Mouse (Mus musculus): ENCODE measurements at regions not wholly inside any gene's neighbourhood (a gene's known extent, or its start where the extent isn't known, plus 50 kb on each side); places are given as distances from the start of the nearest gene placed in this dataset.

DNA sequence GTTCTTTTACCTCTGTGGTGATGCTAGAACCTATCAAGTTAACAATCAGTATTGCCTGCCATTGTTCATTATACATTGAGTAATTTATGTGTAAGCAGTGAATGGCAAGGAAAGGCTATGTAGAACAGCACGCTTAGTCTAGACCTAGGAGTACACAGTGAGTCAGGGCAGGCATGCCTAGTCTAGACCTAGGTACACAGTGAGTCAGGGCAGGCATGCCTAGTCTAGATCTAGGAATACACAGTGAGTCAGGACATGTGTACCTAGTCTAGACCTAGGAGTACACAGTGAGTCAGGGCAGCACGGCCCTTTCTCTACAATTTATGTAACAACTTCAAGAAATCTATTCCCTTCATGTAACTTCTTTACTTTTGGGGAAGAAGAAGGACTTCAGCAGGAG is 347.2 kb downstream of the Tmem232 start:
- in situ Hi-C loops (cut with MseI, MboI): no loop called here

DNA sequence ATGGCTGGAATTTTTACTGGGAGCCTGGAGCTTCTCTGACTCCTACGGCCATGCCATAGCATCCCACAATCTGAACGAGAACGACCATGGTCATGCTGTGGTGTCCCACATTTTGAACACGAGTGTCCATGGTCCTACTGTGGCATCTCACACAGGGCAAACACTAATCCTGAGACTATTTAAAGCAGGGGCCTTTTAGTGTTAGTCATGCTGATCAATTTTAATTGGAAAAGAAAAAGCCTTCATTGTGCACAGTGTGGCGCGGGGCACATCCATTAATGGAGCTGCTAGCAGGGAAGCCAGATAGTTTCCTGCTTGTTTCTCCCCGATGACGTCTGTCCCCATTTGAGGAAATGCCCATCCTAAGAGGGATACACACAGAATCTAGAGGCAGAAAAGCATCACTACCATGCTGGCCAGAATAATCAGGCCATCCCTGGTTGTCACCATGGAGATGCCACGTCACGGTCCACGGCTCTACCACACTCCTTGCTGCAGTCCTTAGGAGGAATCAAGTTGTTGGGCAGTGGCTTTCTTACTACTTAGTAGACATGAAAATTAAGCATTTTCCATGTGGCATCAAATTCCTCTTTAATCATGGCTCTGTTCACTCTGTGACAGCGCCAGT is 348.0 kb downstream of the Tmem232 start:
- in situ Hi-C loops (cut with MseI, MboI): no loop called here

DNA sequence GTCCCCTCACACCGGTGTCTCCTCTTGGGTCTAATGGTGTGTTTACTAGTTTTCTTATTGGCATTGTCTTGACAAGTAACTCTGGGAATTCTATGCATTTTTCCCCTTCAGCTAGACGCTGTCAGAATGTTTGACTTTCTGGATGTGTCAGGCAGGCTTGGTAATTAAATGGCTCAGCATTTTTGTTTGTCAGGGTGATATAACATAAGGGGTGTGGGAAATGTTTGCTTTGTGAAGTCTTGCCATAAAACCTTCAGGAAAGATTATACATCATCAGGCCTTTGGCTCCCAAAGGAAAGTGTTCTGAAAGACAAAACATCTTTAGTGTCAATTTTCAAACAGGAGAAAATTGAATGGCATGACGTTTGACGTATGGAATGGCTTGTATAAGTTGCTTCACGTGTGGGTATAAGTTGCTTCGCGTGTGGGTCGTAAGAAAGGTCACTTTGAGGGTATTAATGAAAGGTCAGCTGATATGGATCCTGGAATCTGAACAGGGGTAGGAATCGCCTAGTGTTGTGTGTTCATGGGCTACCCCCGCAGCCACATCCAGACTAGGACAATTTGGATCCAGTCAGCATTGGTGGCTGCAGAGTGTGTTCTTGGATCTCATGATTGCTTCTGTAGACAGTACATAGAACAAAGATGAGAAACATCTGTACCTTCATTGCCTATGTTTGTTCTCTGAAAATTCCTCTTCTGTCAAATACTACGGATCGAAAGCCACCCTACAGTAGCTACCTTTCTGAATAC is 349.6 kb downstream of the Tmem232 start:
- in situ Hi-C loops (cut with MseI, MboI): no loop called here

DNA sequence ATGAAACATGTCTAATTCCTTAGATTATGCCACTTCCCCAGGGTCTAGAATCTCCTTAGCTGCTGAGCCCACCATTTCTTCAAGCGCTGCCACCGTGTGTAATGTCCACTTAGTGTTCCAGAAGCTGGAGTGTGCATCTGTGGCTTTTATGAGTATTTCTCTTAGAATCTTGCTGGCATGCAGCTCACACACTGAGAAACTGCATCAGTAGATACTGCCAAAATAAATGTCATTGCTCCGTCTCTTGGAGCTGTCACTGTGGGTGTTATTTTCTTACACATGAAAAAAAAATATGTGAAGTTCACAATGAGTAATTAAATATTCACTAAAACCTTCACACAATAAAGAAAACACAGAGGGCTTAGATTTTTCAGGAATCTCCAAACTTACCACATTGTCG is 345.3 kb upstream of the 4930583I09Rik start:
- in situ Hi-C loops (cut with MseI, MboI): no loop called here

DNA sequence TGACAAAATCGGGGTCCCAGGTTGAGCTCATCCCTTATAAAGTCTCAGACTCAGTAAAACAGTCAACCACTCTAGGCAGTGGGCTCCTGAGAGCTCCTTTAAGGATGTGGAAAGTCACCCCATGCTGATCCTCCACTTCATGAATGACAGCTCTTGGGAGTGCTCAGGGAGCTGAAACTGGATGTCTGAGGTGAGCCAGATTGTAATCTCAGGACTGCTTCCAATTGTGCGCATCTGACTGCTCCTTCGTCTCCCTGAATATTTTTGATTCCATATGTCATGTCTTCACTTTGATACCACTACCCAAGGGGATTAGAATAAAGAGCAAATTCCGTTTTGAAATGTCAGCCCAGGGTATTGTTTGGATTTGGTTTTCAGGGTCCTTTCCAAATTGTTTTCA is 339.9 kb upstream of the 4930583I09Rik start:
- in situ Hi-C loops (cut with MseI, MboI): no loop called here

GRCm38 (mm10) chr17:65174114-65174513 is 338.2 kb upstream of the 4930583I09Rik start:
- in situ Hi-C loops (cut with MseI, MboI): no loop called here

GRCm38 (mm10) chr17:65173236-65173635 is 337.4 kb upstream of the 4930583I09Rik start:
- in situ Hi-C loops (cut with MseI, MboI): no loop called here

- in situ Hi-C loops (cut with MseI, MboI): no loop called here
These were observed 334.8 kb upstream of the 4930583I09Rik start for GRCm38 (mm10) chr17:65170691-65171090.

DNA sequence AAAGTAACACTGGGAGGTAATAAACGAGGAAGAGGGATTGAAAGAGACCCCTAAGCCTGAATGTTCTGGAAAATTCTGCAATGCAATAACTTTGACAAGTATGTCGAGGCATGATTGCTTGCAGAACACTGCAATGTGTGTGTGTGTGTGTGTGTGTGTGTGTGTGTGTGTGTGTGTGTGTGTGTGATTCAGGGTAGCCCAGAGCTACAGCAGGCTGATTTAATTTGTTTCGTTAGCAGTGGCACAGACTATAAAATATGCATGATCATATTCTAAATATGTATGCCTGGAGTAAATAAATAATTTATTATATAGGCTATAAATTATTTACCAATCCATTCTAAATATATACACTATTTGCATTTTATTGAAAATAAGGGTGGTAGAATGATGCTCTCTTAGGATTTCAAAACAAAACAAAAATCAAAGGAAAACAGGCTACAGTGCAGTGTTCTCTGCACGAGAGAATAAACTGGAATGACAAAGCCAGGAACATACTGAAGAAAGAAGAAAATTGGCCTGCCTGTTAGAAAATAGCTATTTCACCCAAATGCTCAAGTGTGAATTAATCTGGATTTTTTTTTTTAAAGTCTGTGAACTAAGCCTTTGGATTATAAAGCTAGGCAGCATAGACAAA is 334.2 kb upstream of the 4930583I09Rik start:
- in situ Hi-C loops (cut with MseI, MboI): no loop called here

DNA sequence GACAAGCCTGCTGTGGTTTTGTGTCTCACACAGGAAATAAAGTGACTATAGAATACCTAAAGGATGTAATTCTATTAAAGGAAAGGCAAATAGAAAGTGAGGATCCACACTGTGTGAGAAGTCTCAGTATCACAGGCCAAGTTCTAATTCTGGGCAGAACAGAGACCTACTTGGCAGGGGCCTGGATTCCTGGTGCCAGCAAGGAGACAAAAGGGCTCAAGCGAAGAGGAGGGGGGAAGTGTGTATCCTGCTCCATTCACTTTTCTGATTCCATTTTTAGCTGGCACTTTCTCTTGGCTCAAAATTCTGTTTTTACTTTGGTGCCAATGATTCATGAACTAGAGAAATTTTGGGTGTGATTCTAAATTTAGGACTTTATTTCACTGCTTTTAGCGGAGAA is 310.5 kb upstream of the 4930583I09Rik start:
- in situ Hi-C loops (cut with MseI, MboI): no loop called here

- in situ Hi-C loops (cut with MseI, MboI): no loop called here
These were observed 278.8 kb upstream of the 4930583I09Rik start for GRCm38 (mm10) chr17:65114651-65115050.

GRCm38 (mm10) chr17:65113121-65113520 is 277.2 kb upstream of the 4930583I09Rik start:
- in situ Hi-C loops (cut with MseI, MboI): no loop called here

- in situ Hi-C loops (cut with MseI, MboI): no loop called here
These were observed 269.8 kb upstream of the 4930583I09Rik start for GRCm38 (mm10) chr17:65105622-65106021.

DNA sequence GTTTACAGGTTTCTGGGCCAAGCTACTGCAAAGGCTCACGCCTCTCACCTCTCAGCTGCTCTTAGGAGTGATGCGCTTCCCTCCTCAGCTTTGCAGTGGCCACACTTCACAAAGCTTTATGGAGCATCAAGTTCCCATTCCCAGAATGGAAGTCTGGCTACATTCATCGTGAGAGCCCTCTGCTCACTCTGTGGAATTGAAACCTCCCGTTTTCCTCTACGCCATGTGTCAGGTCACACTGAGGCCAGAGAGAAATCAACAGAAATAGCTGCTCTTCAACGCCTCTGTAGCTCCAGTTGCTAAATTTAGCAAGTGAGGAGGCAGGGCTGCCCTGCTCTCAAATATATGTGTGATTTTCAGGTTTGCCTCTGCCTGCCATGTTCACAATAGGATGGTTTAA is 265.3 kb upstream of the 4930583I09Rik start:
- in situ Hi-C loops (cut with MseI, MboI): no loop called here

DNA sequence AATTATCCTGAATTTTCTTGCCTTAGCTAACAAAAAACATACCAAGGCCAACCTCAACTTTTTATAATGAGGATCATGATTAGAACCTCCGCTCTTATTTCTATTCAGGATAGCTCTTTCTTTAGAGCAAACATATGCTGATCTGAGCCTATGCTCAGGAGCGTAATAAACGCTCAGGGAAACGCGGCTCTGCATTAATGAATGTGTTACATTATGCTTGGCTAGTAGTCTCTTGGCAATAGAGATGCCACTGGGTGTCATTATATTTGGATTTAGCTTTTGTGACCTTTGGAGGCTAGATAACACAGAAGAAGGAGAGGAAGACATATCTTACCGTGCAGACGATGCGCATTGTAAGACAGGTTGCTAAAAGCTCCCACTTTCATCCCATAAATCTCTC is 246.4 kb upstream of the 4930583I09Rik start:
- in situ Hi-C loops (cut with MseI, MboI): no loop called here

DNA sequence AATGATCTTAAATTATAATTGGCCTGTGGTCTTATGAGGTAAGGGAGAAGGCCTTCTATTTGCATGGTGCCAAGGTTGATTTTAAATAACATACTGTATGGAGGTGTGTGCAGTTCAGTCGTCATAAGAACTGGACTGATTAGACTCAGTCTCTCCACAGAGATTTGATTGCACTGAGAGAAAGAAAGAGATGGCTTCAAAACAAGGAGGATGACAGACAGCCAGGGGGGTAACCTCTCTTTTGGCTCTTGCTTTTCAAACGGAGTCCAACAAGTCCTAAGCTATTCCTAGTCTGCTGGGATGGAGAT is 245.9 kb upstream of the 4930583I09Rik start:
- in situ Hi-C loops (cut with MseI, MboI): no loop called here

DNA sequence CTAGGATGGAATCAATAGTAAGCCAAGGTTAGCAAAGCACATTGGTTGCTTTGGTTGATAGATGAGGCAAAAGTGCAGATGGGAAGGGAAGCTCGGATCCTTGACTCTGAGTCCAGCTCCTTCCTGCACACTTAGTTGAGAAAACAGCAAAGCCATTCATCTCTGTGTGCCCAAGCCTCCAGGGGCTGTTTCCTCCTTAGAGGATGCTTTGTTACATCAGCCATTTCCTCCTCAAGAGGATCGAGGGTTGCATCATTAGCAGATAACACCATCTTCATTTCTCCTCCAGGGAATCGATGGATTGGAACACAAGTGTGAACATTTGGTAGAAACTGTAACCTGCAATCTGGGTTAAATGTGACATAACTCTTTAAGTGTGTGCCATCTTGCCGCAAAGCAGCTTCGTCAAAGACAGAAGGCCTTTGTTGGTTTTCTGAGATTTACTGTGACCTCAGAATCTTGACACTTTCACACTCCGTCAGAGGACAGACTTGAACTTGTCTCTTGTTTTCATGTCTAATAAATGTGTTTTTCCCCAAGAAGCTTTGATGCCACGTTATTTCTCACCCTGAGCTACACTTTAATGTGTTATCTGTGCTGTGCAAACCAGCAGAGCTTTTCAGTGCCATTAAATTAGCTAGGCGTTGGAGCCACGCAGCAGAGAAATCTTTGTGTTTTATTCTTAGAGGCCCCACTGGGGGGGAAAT is 245.4 kb upstream of the 4930583I09Rik start:
- in situ Hi-C loops (cut with MseI, MboI): no loop called here

DNA sequence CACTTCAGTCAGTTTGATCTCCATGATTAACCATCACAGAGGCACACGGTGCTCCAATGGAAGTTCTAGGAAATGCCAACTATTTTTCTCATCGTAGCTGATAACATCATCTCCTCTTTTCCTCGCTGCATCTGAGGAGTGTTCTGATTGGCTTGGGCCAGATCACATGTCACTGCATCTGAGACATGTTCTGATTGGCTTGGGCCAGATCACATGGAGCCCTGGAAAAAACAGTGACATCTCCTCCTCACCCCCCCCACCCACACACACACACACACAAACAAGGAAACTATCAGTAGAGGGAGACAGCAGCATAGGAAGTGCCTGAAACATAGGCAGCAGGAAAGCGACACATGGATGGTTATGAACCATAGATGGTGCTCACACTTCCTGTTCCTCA is 239.0 kb upstream of the 4930583I09Rik start:
- in situ Hi-C loops (cut with MseI, MboI): loop anchor here in 1 of 2 experiments (10.0 kb wide), 1 partner anchor 250 kb away; no protein-coding TSS in a partner anchor

DNA sequence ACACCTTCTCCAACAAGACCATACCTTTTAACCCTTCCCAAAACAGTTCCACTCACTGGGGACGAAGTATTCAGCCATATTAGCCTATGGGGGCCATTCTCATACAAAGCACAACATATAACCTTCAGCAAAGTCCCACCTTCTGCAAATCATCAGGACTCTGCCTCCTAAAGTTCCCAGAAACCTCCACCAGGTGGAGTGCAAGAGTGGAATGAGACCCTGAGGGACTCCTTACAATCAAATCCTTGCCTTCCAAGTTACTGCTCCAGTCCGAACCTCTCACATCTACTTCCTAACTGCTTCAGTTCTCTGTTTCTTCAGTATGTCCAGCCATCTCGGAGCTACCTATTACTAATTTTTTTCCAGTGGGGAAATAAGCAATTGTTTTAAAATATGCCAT is 235.2 kb upstream of the 4930583I09Rik start:
- in situ Hi-C loops (cut with MseI, MboI): loop anchor here in 1 of 2 experiments (10.0 kb wide), 1 partner anchor 254 kb away; no protein-coding TSS in a partner anchor

DNA sequence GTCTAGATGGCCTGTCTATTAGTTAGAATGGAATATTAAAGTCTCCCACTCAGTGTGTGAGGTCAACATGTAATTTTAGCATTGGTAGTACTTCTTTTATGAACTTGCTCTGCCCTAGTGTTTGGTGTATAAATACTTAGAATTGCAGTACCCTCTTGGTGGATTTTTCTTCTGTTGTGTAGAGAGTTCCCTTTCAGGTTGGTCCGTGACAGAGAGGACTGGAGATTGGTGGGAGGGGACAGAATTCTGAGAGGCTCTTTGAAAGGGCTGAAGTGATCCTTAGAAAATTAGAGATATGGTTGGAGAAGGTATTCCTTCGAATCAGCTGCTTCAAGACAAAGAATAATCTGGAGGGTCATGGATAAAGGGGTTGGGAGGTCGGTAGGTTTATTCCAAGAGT is 230.3 kb upstream of the 4930583I09Rik start:
- in situ Hi-C loops (cut with MseI, MboI): no loop called here

DNA sequence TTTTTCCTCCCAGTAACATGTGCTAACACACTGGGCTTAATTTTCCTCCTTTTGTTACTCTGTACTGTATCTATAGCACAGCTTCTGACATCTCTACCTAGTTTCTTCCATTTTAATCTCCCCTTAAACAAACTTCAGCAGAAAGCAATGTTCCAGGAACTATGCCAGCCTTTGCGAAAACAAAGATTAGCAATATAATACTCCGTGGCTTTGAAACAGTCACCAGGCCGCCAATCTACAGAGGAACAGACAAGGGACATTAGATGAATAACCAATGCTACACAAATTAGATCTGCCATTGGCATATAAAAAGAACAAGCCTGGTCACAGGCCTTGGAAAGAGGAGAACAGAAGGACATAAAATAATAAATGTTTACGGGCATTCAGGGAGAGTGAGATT is 220.2 kb upstream of the 4930583I09Rik start:
- in situ Hi-C loops (cut with MseI, MboI): no loop called here

- in situ Hi-C loops (cut with MseI, MboI): no loop called here
These were observed 214.1 kb upstream of the 4930583I09Rik start for GRCm38 (mm10) chr17:65049860-65050482.

All from mouse trophoblast stem cell (cell line).